Mouse (Mus musculus): ENCODE measurements around the gene Cel.

- TF ChIP-seq CTCF (IDR thresholded peaks at IDR 0.05; ENCODE audit: low read depth) = peak; percentile 48
- TF ChIP-seq EP300 (optimal IDR thresholded peaks at IDR 0.05) = no peak
Measured at GRCm38 (mm10) chr2:28596998-28597397, 33.8 kb upstream of the Cel start.

Measured in stomach, postnatal 0 days (tissue).